Mouse (Mus musculus): ENCODE measurements around the gene Apoa5. TPM values are rescaled to one million over a fixed set of nuclear protein-coding genes. Genes with fewer than 3 reads are reported as not detected.
"Not testable (repeated sequence)": the region's sequence is repeated elsewhere in the genome, so short reads cannot be mapped to it uniquely, and the experiment has no call there.

Gene Apoa5
- polyA plus RNA-seq, 1 experiment from 2014 or later, result not detected

DNA sequence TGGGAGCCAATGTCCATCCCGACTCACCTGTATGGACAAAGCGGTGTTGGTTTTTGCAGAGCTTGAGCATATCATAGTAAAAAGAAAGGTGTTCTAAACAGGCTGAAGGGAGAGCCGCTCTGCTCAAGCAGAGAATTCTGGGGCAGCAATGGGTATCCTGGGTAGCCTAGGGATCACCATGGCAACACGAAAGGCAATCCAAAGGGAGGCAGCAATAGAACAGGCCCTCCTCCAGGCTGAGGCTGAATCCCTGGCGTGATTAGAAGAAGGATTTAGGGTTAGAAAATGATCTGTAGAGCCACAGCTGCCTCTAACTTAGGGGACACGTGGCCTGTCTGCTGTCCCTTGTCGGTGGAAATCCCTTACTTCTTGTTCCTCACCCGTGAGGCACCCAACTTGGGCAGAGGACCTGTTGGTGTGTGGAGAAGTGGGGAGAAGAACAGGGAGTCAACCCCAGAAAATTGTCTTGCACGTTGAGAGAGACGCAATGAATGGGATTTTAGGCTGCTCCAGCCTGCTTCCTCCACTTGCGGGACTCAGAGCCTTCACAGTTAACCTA, 47.5 kb downstream of the Apoa5 start:
- H3K4me1 ChIP-seq (ENCODE audit: control insufficient read depth, insufficient read depth, low read length), result no peaks in the 10 kb centered on the region
- no peak for ATAC-seq (replicated peaks; ENCODE audit: insufficient number of reproducible peaks, low FRiP score, low TSS enrichment)
- H3K27ac ChIP-seq (ENCODE audit: low read depth, low read length), result no peak overlapping the region
- no peaks in the 10 kb centered on the region for H3K9me3 ChIP-seq (replicated peaks; ENCODE audit: control insufficient read depth, low read length)
- 48% methylated on average over 11 of the region's 11 CpGs for WGBS (ENCODE audit: insufficient replicate concordance)
- H3K9ac ChIP-seq (ENCODE audit: low read depth, low read length), result no peak overlapping the region
- H3K4me3 ChIP-seq (ENCODE audit: low read depth, low read length), result no peak overlapping the region
- H3K27me3 ChIP-seq (ENCODE audit: control insufficient read depth, insufficient read depth, low read length), result peaks cover 14% of the 10 kb centered on the region; the same call in 1 of the 2 replicates
- no peak overlapping the region for H3K4me2 ChIP-seq
- H3K36me3 ChIP-seq (ENCODE audit: control insufficient read depth, insufficient read depth, low read length), result no peaks in the 10 kb centered on the region

DNA sequence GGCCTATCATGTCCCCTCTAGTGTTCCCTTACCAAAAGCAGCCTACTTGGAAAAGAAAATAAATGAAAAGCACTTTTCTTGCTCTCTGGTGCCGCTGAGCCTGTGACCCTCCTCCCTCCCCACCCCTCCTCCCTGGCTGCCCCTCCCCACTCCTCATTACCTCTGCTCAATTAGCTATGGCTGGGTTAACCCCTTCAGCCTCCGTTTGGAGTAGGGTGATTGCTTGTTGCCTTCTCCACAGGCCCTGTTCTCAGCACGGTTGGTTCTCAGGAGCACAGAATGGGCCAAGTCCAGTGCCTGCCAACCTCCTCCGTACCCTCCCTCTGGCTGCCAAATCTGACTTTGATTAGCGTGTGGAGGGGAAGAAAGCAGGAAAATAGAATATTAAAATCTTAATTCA, 48.0 kb downstream of the Apoa5 start:
- H3K36me3 ChIP-seq (ENCODE audit: control insufficient read depth, insufficient read depth, low read length), result no peaks in the 10 kb centered on the region
- no peak for ATAC-seq (replicated peaks; ENCODE audit: insufficient number of reproducible peaks, low FRiP score, low TSS enrichment)
- H3K4me1 ChIP-seq (ENCODE audit: control insufficient read depth, insufficient read depth, low read length), result no peaks in the 10 kb centered on the region
- H3K4me2 ChIP-seq, result no peak overlapping the region
- H3K27ac ChIP-seq (ENCODE audit: low read depth, low read length), result no peak overlapping the region
- no peak overlapping the region for H3K9ac ChIP-seq (ENCODE audit: low read depth, low read length)
- no peaks in the 10 kb centered on the region for H3K9me3 ChIP-seq (replicated peaks; ENCODE audit: control insufficient read depth, low read length)
- WGBS (ENCODE audit: insufficient replicate concordance), result 39% methylated on average over 5 of the region's 5 CpGs
- no peak overlapping the region for H3K4me3 ChIP-seq (ENCODE audit: low read depth, low read length)
- H3K27me3 ChIP-seq (ENCODE audit: control insufficient read depth, insufficient read depth, low read length), result peaks cover 14% of the 10 kb centered on the region; the same call in 1 of the 2 replicates

DNA sequence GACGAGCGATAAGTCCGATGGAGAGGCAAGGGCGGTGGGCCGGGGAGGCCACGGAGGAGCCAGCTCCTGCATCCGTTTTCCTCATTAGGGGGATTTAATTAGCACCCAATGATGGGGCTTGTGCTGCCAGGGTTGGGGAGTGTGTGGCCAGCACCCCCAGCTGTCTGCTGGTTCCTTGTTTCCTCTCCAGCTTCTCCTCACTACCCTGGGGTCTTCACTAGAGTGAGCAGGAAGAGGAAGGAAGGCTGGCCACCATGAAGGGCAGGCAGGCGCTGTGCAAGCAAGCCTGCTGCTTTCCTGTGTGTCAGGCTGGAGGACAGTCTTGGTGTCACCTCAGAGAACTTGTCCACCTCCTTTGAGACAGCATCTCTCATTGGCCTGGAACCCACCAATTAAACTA, 48.5 kb downstream of the Apoa5 start:
- 61% methylated on average over 8 of the region's 8 CpGs for WGBS (ENCODE audit: insufficient replicate concordance)

DNA sequence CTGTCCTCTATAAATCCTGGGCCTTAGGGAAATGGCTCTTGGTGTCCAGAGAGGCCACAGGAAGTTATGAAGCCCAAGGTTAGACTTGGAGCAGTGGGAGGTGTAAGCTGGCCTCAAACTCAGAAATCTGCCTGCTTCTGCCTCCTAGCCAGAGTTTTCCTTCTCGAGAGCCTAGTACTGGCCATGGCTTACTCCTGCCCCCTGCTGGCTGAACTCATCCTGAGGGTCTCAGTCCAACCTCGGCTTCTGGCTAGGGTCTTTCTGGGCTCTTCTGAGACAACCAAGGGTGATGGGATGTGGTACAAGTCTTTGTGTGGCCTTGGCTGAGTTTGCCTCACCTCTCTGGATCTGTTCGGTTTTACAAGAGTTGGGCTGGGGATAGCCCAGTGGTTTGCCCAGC, 49.5 kb downstream of the Apoa5 start:
- no peak overlapping the region for H3K4me2 ChIP-seq
- H3K9ac ChIP-seq (ENCODE audit: low read depth, low read length), result no peak overlapping the region
- H3K4me3 ChIP-seq (ENCODE audit: low read depth, low read length), result no peak overlapping the region
- H3K27ac ChIP-seq (ENCODE audit: low read depth, low read length), result no peak overlapping the region
- no peaks in the 10 kb centered on the region for H3K4me1 ChIP-seq (ENCODE audit: control insufficient read depth, insufficient read depth, low read length)
- H3K36me3 ChIP-seq (ENCODE audit: control insufficient read depth, insufficient read depth, low read length), result no peaks in the 10 kb centered on the region
- 79% methylated on average over 3 of the region's 3 CpGs for WGBS (ENCODE audit: insufficient replicate concordance)
- ATAC-seq (replicated peaks; ENCODE audit: insufficient number of reproducible peaks, low FRiP score, low TSS enrichment), result no peak
- H3K9me3 ChIP-seq (replicated peaks; ENCODE audit: control insufficient read depth, low read length), result no peaks in the 10 kb centered on the region
- peaks cover 17% of the 10 kb centered on the region; the same call in 1 of the 2 replicates for H3K27me3 ChIP-seq (ENCODE audit: control insufficient read depth, insufficient read depth, low read length)

More for the DNA sequence above, 48.5 kb downstream of the Apoa5 start:
- Histone ChIP-seq H3K4me2 (no peak overlapping the region), H3K4me3 (ENCODE audit: low read depth, low read length) (no peak overlapping the region), H3K9me3 (replicated peaks; ENCODE audit: control insufficient read depth, low read length) (no peaks in the 10 kb centered on the region), H3K9ac (ENCODE audit: low read depth, low read length) (no peak overlapping the region), H3K27me3 (ENCODE audit: control insufficient read depth, insufficient read depth, low read length) (peaks cover 17% of the 10 kb centered on the region; the same call in 1 of the 2 replicates), H3K27ac (ENCODE audit: low read depth, low read length) (no peak overlapping the region), H3K36me3 (ENCODE audit: control insufficient read depth, insufficient read depth, low read length) (no peaks in the 10 kb centered on the region), H3K4me1 (ENCODE audit: control insufficient read depth, insufficient read depth, low read length) (no peaks in the 10 kb centered on the region)
- ATAC-seq (replicated peaks; ENCODE audit: insufficient number of reproducible peaks, low FRiP score, low TSS enrichment), result no peak

DNA sequence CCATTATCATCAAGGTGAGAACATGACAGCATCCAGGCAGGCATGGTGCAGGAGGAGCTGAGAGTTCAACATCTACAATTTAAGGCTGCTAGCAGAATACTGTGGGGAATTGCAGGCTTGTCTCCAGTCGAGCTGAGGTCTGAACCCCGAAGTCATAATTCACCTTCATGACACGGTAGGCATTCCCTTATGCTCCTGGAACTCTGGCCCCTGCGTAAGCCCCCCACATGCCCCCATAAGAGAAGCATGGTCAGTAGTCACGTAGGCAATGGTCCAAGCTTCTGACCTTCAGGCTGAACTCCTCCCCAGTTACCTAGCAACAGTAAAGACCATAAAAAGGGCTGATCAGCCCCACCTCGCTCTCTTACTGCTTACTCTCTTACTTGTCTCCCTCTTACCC, 51.5 kb downstream of the Apoa5 start, which contains the start of gene 4931429L15Rik:
TSS of gene 4931429L15Rik (minus strand) at position 101 of the 400 bp plus-strand sequence.
- H3K27me3 ChIP-seq (ENCODE audit: control insufficient read depth, insufficient read depth, low read length), result peaks cover 10% of the 10 kb centered on the region; the same call in 1 of the 2 replicates
- H3K4me3 ChIP-seq (ENCODE audit: low read depth, low read length); H3K4me1 ChIP-seq (ENCODE audit: control insufficient read depth, insufficient read depth, low read length); H3K9me3 ChIP-seq (replicated peaks; ENCODE audit: control insufficient read depth, low read length); H3K9ac ChIP-seq (ENCODE audit: low read depth, low read length); H3K27ac ChIP-seq (ENCODE audit: low read depth, low read length); H3K36me3 ChIP-seq (ENCODE audit: control insufficient read depth, insufficient read depth, low read length); ATAC-seq (replicated peaks; ENCODE audit: insufficient number of reproducible peaks, low FRiP score, low TSS enrichment); H3K4me2 ChIP-seq: not testable (repeated sequence)
- WGBS (ENCODE audit: insufficient replicate concordance), result 78% methylated on average over 6 of the region's 6 CpGs

DNA sequence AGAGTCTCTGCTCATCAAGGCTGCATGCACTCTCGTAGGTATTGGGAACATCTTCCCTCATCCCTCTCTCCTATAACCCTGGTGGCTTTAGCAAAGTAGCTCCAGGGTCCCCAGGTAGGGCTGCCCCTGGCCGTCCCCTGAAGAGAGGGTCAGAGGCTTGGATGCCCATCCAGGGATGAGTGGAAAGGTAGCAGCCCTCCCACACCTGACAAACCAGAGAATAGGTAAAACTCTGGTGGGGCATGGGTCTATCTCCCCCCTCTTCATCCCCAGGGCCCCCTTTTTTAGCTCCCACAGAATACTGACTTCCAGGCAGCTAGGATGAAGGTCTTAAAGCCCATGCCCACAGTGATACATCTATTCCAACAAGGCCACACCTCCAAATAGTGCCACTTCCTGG, 52.0 kb downstream of the Apoa5 start:
- Histone ChIP-seq H3K9ac (ENCODE audit: low read depth, low read length) (no peak overlapping the region), H3K4me1 (ENCODE audit: control insufficient read depth, insufficient read depth, low read length) (no peaks in the 10 kb centered on the region), H3K4me2 (no peak overlapping the region), H3K9me3 (replicated peaks; ENCODE audit: control insufficient read depth, low read length) (no peaks in the 10 kb centered on the region), H3K27ac (ENCODE audit: low read depth, low read length) (no peak overlapping the region), H3K4me3 (ENCODE audit: low read depth, low read length) (no peak overlapping the region), H3K36me3 (ENCODE audit: control insufficient read depth, insufficient read depth, low read length) (no peaks in the 10 kb centered on the region), H3K27me3 (ENCODE audit: control insufficient read depth, insufficient read depth, low read length) (peaks cover 8% of the 10 kb centered on the region; the same call in 1 of the 2 replicates)
- ATAC-seq (replicated peaks; ENCODE audit: insufficient number of reproducible peaks, low FRiP score, low TSS enrichment), result no peak
- 76% methylated on average over 2 of the region's 2 CpGs for WGBS (ENCODE audit: insufficient replicate concordance)

Other genes starting within 250 kb of the Apoa5 start
- gene Apoa1, start 40.1 kb upstream of the Apoa5 start, polyA plus RNA-seq (2014; fragmentation: Nextera tagmentation; extraction: Ambion mirVana), result 5.7 and 29.6 TPM in 2 replicates
- not detected in 2 replicates for gene Apoc3, start 33.0 kb upstream of the Apoa5 start, polyA plus RNA-seq (2014; fragmentation: Nextera tagmentation; extraction: Ambion mirVana)
- not detected in 2 replicates for gene Apoa4, start 27.9 kb upstream of the Apoa5 start, polyA plus RNA-seq (2014; fragmentation: Nextera tagmentation; extraction: Ambion mirVana)
- gene Zpr1, start 4.4 kb downstream of the Apoa5 start, polyA plus RNA-seq (2014; fragmentation: Nextera tagmentation; extraction: Ambion mirVana), result 41.2 and 46.4 TPM in 2 replicates
- 16.6 and 17.0 TPM in 2 replicates for gene Bud13, start 14.4 kb downstream of the Apoa5 start, polyA plus RNA-seq (2014; fragmentation: Nextera tagmentation; extraction: Ambion mirVana)
- gene 4931429L15Rik, start 51.4 kb downstream of the Apoa5 start, polyA plus RNA-seq (2014; fragmentation: Nextera tagmentation; extraction: Ambion mirVana), result not detected in 2 replicates